Mouse (Mus musculus): Measurements from ENCODE around the gene Osr1. TPM values are rescaled to one million over a fixed set of nuclear protein-coding genes. Genes with fewer than 3 reads are reported as not detected.

Osr1 gene
- total and polyA plus RNA-seq, 2 experiments from 2014 or later, result 3.1 to 28.1 TPM

DNA sequence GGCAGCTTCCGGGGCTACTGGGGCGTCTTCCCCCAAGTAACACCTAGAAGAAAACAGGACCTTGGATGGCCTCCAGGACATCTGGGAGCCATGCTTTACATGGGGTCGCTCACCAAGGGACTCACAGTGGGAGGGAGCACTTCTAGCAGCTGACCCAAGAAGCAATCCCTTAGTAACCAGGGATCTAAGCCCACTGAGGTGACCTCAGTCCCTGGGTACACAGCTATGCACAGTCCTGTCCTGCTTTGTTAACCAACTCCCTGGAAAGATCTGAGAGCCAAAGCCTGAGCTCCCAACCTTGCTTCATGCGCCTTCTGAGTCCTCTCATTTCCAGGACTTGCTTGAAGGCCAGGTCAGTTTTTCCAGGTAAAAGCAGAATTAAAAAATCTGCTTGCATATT, 2.1 kb downstream of the Osr1 start:
- Histone ChIP-seq H3K27me3 (ENCODE audit: control insufficient read depth, insufficient read depth, low read length) (peaks cover 69% of the 10 kb centered on the region), H3K4me3 (ENCODE audit: low read depth, low read length) (no peak overlapping the region), H3K9ac (replicated peaks; ENCODE audit: low read depth, low read length) (no peak overlapping the region), H3K9me3 (replicated peaks; ENCODE audit: control insufficient read depth, low read length) (no peaks in the 10 kb centered on the region), H3K4me2 (ENCODE audit: low read depth, low read length) (no peak overlapping the region), H3K36me3 (replicated peaks; ENCODE audit: control insufficient read depth, insufficient read depth, low read length) (no peaks in the 10 kb centered on the region), H3K4me1 (ENCODE audit: control insufficient read depth, insufficient read depth) (no peaks in the 10 kb centered on the region), H3K27ac (ENCODE audit: low read depth) (no peak overlapping the region)
- no peak for TF ChIP-seq CTCF (IDR thresholded peaks at IDR 0.05; ENCODE audit: low read depth)
- no peak for TF ChIP-seq EP300 (IDR thresholded peaks at IDR 0.05; ENCODE audit: low read depth)
- ATAC-seq (ENCODE audit: insufficient read depth, low read depth) (no peak), DNase-seq (ENCODE audit: low spot score) (no peak)
- WGBS, result 41% methylated on average over 4 of the region's 4 CpGs

DNA sequence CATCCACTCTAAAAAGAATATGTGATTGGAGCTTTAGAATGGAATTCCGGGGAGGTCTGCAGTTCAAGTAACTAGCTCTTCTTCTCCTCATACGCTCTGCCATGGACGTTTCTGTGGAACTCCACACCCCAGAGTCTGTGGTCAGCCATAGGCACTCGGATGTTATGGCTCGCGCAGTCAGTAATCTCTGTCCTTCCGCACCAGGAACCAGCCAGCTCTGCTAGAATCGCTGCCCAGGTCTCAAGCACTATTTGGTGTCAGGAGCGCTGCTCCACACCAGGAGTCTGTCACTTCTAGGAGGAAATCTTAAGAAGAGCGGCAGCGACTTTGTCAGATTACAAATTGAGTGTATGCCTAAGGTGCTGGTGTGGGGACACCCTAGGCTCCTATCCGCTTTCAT, 3.8 kb downstream of the Osr1 start:
- no peaks in the 10 kb centered on the region for H3K36me3 ChIP-seq (replicated peaks; ENCODE audit: control insufficient read depth, insufficient read depth, low read length)
- ATAC-seq (ENCODE audit: insufficient read depth, low read depth) (no peak), DNase-seq (ENCODE audit: low spot score) (no peak)
- H3K4me3 ChIP-seq (ENCODE audit: low read depth, low read length), result peak overlapping the region; percentile 53
- peak overlapping the region; percentile 74 for H3K4me2 ChIP-seq (ENCODE audit: low read depth, low read length)
- H3K27me3 ChIP-seq (ENCODE audit: control insufficient read depth, insufficient read depth, low read length), result peaks cover 85% of the 10 kb centered on the region
- no peaks in the 10 kb centered on the region for H3K4me1 ChIP-seq (ENCODE audit: control insufficient read depth, insufficient read depth)
- WGBS, result 4% methylated on average over 12 of the region's 12 CpGs
- H3K9ac ChIP-seq (replicated peaks; ENCODE audit: low read depth, low read length), result no peak overlapping the region
- no peak overlapping the region; the same call in 1 of the 2 replicates for H3K27ac ChIP-seq (ENCODE audit: low read depth)
- TF ChIP-seq EP300 (IDR thresholded peaks at IDR 0.05; ENCODE audit: low read depth) (no peak), CTCF (IDR thresholded peaks at IDR 0.05; ENCODE audit: low read depth) (no peak)
- no peaks in the 10 kb centered on the region for H3K9me3 ChIP-seq (replicated peaks; ENCODE audit: control insufficient read depth, low read length)

DNA sequence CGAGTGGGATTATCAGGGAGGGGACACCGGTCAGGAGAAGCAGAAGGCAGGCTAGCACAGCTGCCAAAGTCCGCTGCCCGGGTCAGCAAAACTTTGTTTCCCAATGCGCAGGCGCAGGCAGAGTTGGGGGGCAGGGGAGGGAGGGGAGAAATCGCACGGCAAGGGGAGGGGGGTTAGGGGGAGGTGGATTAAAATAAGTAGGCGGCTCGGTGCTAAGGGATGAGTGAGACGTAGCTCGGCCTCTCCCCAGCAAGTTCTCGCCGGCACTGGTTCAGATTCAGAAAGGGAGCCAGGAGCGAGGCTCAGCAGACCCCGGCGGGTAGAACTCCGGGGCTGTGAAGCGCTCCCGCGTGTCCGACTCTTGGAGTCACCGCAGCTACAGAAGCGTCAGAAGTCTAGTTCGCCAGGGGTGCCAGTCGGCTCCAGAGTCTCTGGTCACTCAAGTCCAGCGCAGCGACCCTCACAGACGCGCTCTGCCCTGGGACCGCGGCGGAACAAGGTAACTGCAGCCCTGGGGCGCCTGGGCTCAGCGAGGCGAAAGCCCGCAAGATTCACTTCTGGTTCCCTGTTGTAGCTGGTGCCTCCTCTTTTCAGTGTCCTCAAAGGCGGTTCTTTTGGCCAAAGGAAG, 4.4 kb downstream of the Osr1 start:
- WGBS, result under 1% methylated on average over 38 of the region's 38 CpGs
- no peak for DNase-seq (ENCODE audit: low spot score)
- ATAC-seq (ENCODE audit: insufficient read depth, low read depth), result peak; percentile 50; the same call in 1 of the 2 replicates
- peak overlapping the region; percentile 40 for H3K9ac ChIP-seq (replicated peaks; ENCODE audit: low read depth, low read length)
- H3K4me1 ChIP-seq (ENCODE audit: control insufficient read depth, insufficient read depth), result no peaks in the 10 kb centered on the region
- no peaks in the 10 kb centered on the region for H3K9me3 ChIP-seq (replicated peaks; ENCODE audit: control insufficient read depth, low read length)
- peak overlapping the region; percentile 74 for H3K4me2 ChIP-seq (ENCODE audit: low read depth, low read length)
- H3K4me3 ChIP-seq (ENCODE audit: low read depth, low read length), result peak overlapping the region; percentile 53
- no peaks in the 10 kb centered on the region for H3K36me3 ChIP-seq (replicated peaks; ENCODE audit: control insufficient read depth, insufficient read depth, low read length)
- peaks cover 92% of the 10 kb centered on the region for H3K27me3 ChIP-seq (ENCODE audit: control insufficient read depth, insufficient read depth, low read length)
- TF ChIP-seq EP300 (IDR thresholded peaks at IDR 0.05; ENCODE audit: low read depth), result no peak
- TF ChIP-seq CTCF (IDR thresholded peaks at IDR 0.05; ENCODE audit: low read depth), result 0 out of 2 replicates have a peak, but pooled peaks have one; percentile 3
- peak overlapping the region; percentile 23; the same call in 1 of the 2 replicates for H3K27ac ChIP-seq (ENCODE audit: low read depth)

DNA sequence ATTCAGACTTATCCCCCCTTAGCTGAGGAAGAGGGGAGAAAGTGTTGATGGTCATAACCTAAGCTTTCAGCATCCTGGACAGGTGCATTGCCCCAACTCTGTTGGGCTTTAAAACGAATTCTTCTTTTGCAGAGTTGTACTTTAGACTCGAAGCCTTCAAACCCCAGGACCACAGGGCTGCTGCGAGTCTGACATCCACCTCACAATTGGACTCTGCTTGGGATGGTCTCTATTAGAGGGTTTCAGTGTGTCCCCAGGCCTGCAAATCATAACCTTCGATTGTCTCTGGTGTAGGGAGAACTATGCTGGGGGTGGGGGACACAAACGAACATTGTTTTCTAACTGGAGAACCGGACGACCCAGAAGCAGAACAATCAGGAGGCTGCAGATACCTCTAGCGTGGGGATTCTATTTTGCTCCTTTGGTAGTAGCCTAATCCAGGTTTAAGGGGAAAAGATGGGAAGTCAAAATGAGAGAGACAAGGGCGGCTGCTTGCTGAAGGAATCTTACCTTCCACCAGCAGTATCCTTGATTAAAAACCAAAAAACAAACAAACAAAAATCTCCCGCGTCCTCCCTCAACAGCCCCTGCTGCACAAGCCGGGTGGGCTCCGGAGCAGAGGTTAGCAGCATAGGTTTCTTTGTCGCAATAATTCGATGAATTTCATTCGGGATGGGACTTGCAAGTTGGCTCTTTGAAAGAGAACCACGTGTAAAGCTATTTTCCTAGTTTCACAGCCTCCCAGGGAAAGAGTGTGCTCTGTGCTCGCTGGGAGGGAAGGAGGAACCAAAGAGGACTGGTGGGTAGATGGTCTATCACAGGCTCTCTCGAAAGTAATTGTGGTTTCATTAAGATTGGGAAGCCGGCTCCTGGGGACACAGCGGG, 5.5 kb downstream of the Osr1 start:
- Histone ChIP-seq H3K4me1 (ENCODE audit: control insufficient read depth, insufficient read depth) (no peaks in the 10 kb centered on the region), H3K36me3 (replicated peaks; ENCODE audit: control insufficient read depth, insufficient read depth, low read length) (no peaks in the 10 kb centered on the region), H3K27ac (ENCODE audit: low read depth) (no peak overlapping the region), H3K4me2 (ENCODE audit: low read depth, low read length) (peak overlapping the region; percentile 74), H3K27me3 (ENCODE audit: control insufficient read depth, insufficient read depth, low read length) (peaks cover 97% of the 10 kb centered on the region), H3K4me3 (ENCODE audit: low read depth, low read length) (peak overlapping the region; percentile 53), H3K9ac (replicated peaks; ENCODE audit: low read depth, low read length) (peak overlapping the region; percentile 40; the same call in 1 of the 2 replicates), H3K9me3 (replicated peaks; ENCODE audit: control insufficient read depth, low read length) (no peaks in the 10 kb centered on the region)
- no peak for DNase-seq (ENCODE audit: low spot score)
- no peak for TF ChIP-seq EP300 (IDR thresholded peaks at IDR 0.05; ENCODE audit: low read depth)
- TF ChIP-seq CTCF (IDR thresholded peaks at IDR 0.05; ENCODE audit: low read depth), result no peak
- ATAC-seq (ENCODE audit: insufficient read depth, low read depth), result no peak
- WGBS, result 11% methylated on average over 21 of the region's 21 CpGs

DNA sequence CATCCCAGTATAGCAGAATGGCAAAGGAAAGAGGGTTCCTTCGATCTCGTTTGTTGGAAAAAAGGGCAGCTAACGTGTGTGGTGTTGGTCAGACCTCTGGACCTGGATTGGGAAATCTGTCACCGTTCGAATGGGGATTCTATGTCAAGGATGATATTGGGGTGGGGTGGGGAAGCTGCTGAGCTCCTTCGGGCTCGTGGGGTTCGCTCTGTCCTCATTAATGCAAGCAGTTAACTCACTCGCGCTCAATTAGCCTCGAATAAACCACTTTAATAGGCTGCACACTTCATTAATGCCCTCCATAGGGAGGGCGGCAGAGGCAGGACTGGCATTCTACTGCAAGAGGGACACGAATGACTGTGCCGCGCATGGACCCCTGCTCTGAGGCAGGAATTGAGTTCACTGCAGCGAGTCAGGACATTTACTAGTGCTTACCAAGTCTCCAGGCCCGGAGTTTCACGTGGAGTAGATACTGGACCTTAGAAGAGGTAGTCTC, 6.2 kb downstream of the Osr1 start:
- TF ChIP-seq EP300 (IDR thresholded peaks at IDR 0.05; ENCODE audit: low read depth), result no peak
- no peak for TF ChIP-seq CTCF (IDR thresholded peaks at IDR 0.05; ENCODE audit: low read depth)
- Histone ChIP-seq H3K27ac (ENCODE audit: low read depth) (no peak overlapping the region), H3K4me2 (ENCODE audit: low read depth, low read length) (peak overlapping the region; percentile 10), H3K4me3 (ENCODE audit: low read depth, low read length) (peak overlapping the region; percentile 53), H3K9me3 (replicated peaks; ENCODE audit: control insufficient read depth, low read length) (no peaks in the 10 kb centered on the region), H3K27me3 (ENCODE audit: control insufficient read depth, insufficient read depth, low read length) (peaks cover 94% of the 10 kb centered on the region), H3K36me3 (replicated peaks; ENCODE audit: control insufficient read depth, insufficient read depth, low read length) (no peaks in the 10 kb centered on the region), H3K9ac (replicated peaks; ENCODE audit: low read depth, low read length) (no peak overlapping the region), H3K4me1 (ENCODE audit: control insufficient read depth, insufficient read depth) (no peaks in the 10 kb centered on the region; the same call in 1 of the 2 replicates)
- DNase-seq (ENCODE audit: low spot score) (no peak), ATAC-seq (ENCODE audit: insufficient read depth, low read depth) (no peak)
- 6% methylated on average over 18 of the region's 18 CpGs for WGBS
